15 mouse cellular contexts compared by ENCODE assay signal in the genomic region with DNA sequence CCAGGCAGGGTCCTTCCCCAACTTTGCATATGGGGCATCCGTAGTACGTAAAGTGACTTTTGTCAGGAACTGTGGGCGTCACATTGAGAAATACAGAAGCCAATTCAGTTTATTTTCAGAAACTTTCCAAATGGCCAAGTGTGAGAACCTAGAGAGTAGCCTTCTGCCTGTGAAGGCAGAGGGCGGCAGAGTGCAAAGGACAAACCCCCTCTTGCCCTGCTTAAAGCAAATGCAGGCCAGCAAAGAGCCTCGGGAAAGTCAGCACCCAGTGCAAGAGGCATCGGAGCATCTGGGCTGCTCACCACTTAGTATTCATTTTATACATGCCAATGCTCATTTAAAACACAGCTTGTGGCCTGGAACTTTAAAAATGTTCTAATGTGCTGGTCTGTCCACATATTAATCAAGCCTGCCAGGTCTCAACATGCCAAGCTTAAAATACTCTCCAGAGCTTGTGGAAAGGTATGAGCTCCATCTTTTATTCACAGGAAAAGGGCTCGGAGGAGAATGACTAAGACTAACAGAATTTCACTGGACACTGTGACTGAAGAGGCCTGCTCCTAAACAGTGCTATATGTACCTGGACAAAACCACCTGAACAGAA. TPM values are rescaled to one million over a fixed set of nuclear protein-coding genes. Genes with fewer than 3 reads are reported as not detected.
DNase-seq lines count a peak whose midpoint lies in the region; ATAC-seq and TF ChIP-seq lines count a peak whose summit lies in the region.
"Had no signal": no experiment of that assay in that cellular context is flagged by ENCODE, and none has a peak within 500 bp of the region (broad histone marks: within the 10 kb centered on the region; RNA-seq: fewer than 3 reads in every experiment).

No protein-coding gene starts in this region.

- H3K36me3 ChIP-seq in ES-Bruce4 (ENCODE audit: control insufficient read depth, insufficient read depth, low read length, poor library complexity, severe bottlenecking): no peaks in the 10 kb centered on the region
- H3K36me3 ChIP-seq in forebrain, embryonic 12.5 days (replicated peaks): no peaks in the 10 kb centered on the region

- no peak for TF ChIP-seq POLR2A in ES-Bruce4 (IDR thresholded peaks at IDR 0.05; ENCODE audit: insufficient read depth, low read length)

- peak; percentile 3 for TF ChIP-seq CTCF in left cerebral cortex, adult 2 months (IDR thresholded peaks at IDR 0.05)
- peak; percentile 12 for TF ChIP-seq CTCF in ES-Bruce4 (IDR thresholded peaks at IDR 0.05; ENCODE audit: low read depth, low read length)
- peak; percentile 32 for TF ChIP-seq CTCF in Patski (IDR thresholded peaks at IDR 0.05)

- no peak overlapping the region for H3K27ac ChIP-seq in left cerebral cortex, adult 2 months
- no peak overlapping the region for H3K27ac ChIP-seq in ES-Bruce4 (ENCODE audit: insufficient read depth, low read length)
- H3K27ac ChIP-seq in forebrain, embryonic 12.5 days: no peak overlapping the region
- H3K27ac ChIP-seq: forebrain, embryonic 13.5 days; macrophage had no signal

- intact Hi-C loops in left cerebral cortex, adult 2 months (cut with DNase I): no loop called here
- intact Hi-C loops in left cerebral cortex, postnatal 10 days (cut with DNase I): no loop called here

- no peak for DNase-seq in left cerebral cortex, adult 2 months (ENCODE audit: extremely low spot score in 1 of 2, low spot score in 2 of 2)
- DNase-seq in left cerebral cortex, postnatal 10 days (ENCODE audit: extremely low spot score in 1 of 2, low spot score in 2 of 2): no peak
- no peak for DNase-seq in Patski (ENCODE audit: low read depth, low spot score)
- DNase-seq in kidney, postnatal 14 days: peak; percentile 60
- no peak for DNase-seq in c-Kit-positive CD71-positive TER-119-positive erythroid progenitor cells, embryonic 14.5 days (ENCODE audit: low spot score)
- DNase-seq: cerebellum, adult 11-12 months; embryo, embryonic 11 days; gastrocnemius, postnatal 36 days; heart, postnatal 10 days; thymus, postnatal 25 days had no signal

- no peak overlapping the region for H3K4me3 ChIP-seq in left cerebral cortex, adult 2 months
- H3K4me3 ChIP-seq in ES-Bruce4 (ENCODE audit: low read depth, low read length): no peak overlapping the region
- H3K4me3 ChIP-seq in forebrain, embryonic 12.5 days (replicated peaks): no peak overlapping the region
- H3K4me3 ChIP-seq: forebrain, embryonic 13.5 days had no signal

- peak; percentile 86 for ATAC-seq in Patski
- no peak for ATAC-seq in forebrain, embryonic 12.5 days (ENCODE audit: low FRiP score)
- ATAC-seq: forebrain, embryonic 13.5 days had no signal

- no peak overlapping the region for H3K4me2 ChIP-seq in forebrain, embryonic 12.5 days
- H3K4me2 ChIP-seq: forebrain, embryonic 13.5 days had no signal

- H3K9ac ChIP-seq in ES-Bruce4 (ENCODE audit: low read depth, poor library complexity, severe bottlenecking): no peak overlapping the region
- no peak overlapping the region for H3K9ac ChIP-seq in forebrain, embryonic 12.5 days
- H3K9ac ChIP-seq: forebrain, embryonic 13.5 days had no signal

- H3K9me3 ChIP-seq in ES-Bruce4 (replicated peaks; ENCODE audit: control insufficient read depth, insufficient read depth, low read length, poor library complexity, severe bottlenecking): no peaks in the 10 kb centered on the region
- no peaks in the 10 kb centered on the region for H3K9me3 ChIP-seq in forebrain, embryonic 12.5 days
- H3K9me3 ChIP-seq: forebrain, embryonic 13.5 days; G1E had no signal

- CTCF ChIA-PET in Patski (lab: Charles Lee): interaction anchor here (0.8 to 1.0 kb wide), 2 partner anchors 30 to 85 kb away, joined by 3 read pairs; no protein-coding TSS in a partner anchor

- in situ Hi-C loops in Patski (cut with MboI; ENCODE audit: low pct_unique_long_range_greater_than_20kb): no loop called here

- H3K27me3 ChIP-seq in ES-Bruce4 (ENCODE audit: control insufficient read depth, insufficient read depth, low read length, poor library complexity, severe bottlenecking) (no peaks in the 10 kb centered on the region), Patski (no peaks in the 10 kb centered on the region)
- no peaks in the 10 kb centered on the region for H3K27me3 ChIP-seq in forebrain, embryonic 12.5 days
- H3K27me3 ChIP-seq: forebrain, embryonic 13.5 days had no signal

- 84% methylated on average over 7 of the region's 7 CpGs for WGBS in forebrain, embryonic 12.5 days

- TF ChIP-seq EP300 in ES-Bruce4 (IDR thresholded peaks at IDR 0.05; ENCODE audit: insufficient read depth, low read depth, low read length): no peak

- no peaks in the 10 kb centered on the region for H3K4me1 ChIP-seq in ES-Bruce4 (ENCODE audit: control insufficient read depth, insufficient read depth, low read length)
- no peaks in the 10 kb centered on the region for H3K4me1 ChIP-seq in forebrain, embryonic 12.5 days
- H3K4me1 ChIP-seq: forebrain, embryonic 13.5 days had no signal

- POLR2A ChIA-PET in Patski (lab: Charles Lee): interaction anchor here (0.6 to 1.0 kb wide), 3 partner anchors 17 to 80 kb away, joined by 3 to 4 read pairs (median 3); no protein-coding TSS in a partner anchor

RNA-seq across cellular contexts. Expression of a gene that starts 31.9 kb away (rescaled TPM):
- total RNA-seq in left cerebral cortex, adult 2 months (2021): 10 to 100 TPM; 71.2 to 75.8 TPM
- 10 to 100 TPM; 43.7 to 47.8 TPM for total RNA-seq in left cerebral cortex, postnatal 10 days (2021)
- 18.4 and 21.9 TPM in 2 replicates for polyA plus RNA-seq in ES-Bruce4 (2011; ENCODE audit: insufficient read depth, insufficient read length, low read depth, missing spikeins)
- polyA plus RNA-seq in Patski (2021): 48.0 TPM
- 25.7 and 27.9 TPM in 2 replicates for polyA plus RNA-seq in forebrain, embryonic 12.5 days (2016; fragmentation: Nextera tagmentation; extraction: Ambion mirVana)
